Mouse (Mus musculus): ENCODE measurements around the gene Flcn. TPM values are rescaled to one million over a fixed set of nuclear protein-coding genes. Genes with fewer than 3 reads are reported as not detected.
A peak's percentile ranks its signal among the peaks of the same experiment; 100 is the strongest.
"Not testable (repeated sequence)": the region's sequence is repeated elsewhere in the genome, so short reads cannot be mapped to it uniquely, and the experiment has no call there.

Flcn gene
- 41.8 TPM in 2 replicates for polyA plus RNA-seq (2015; fragmentation: Nextera tagmentation; extraction: Ambion mirVana)

DNA sequence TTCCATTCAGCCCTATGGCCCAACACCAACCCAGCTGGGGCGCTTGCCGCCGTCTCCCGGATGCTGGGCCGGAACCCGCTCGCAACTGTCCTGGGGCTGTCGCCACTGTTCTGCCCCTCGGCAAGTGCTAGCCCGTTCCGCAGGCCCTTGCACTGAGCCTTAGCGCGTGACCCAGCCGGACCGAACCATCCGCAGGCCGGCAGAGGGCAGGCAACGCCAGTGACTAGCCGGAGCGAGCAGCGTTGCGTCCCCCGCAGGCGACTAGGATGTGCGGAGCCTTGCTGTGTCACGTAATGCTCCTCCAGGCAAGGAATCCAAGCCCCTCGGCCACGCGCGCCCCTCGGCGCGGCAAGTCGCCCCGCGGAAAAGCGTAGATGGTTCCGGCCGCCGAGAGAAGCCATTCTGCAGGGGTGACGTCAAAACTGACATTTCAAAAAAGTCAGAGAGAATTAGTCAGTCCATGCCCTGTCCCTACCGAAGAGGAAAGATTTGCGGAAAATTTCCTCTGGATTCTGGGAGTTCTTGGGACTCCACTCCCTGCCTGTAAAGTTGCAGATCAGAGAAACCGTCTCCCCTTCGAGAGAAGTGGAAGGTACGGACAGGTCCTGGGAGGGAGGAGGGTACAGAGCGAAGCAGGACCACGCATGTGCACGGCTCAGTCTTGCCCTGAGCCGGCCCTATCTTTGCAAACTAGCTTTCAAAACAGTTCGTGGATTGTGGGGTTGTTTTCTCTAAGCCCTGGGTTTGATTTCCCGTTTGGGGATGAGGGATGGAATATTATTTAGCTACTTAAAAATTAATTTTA, at the start of gene Flcn:
TSS of gene Flcn (minus strand) at position 347 of the 805 bp plus-strand sequence.
- under 1% methylated on average over 52 of the region's 52 CpGs for WGBS
- peak within 1 kb of the TSS; percentile 69 for H3K9ac ChIP-seq (replicated peaks)

DNA sequence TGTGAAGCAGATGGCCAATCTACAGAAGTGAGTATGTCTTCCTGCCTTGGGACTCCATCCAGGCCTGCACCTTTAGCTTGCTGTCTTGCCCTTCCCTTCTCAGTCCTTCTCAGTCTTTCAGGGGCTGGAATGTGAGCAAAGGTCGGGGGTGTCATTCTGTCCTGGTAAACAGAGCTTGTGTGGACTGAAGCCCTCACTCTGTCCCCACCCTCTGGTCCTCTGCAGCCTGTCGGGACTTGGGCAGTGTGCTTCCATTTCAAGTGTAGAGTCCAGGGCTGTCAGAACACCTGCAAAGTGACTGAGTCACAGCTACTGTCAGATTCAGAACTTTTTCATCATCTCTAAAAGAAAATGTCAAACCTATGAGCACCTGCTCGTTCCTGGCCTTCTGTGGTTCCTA, 43.0 kb upstream of the Flcn start:
- H3K36me3 ChIP-seq, result peaks cover 6% of the 10 kb centered on the region
- H3K4me2 ChIP-seq, result no peak overlapping the region
- no peak overlapping the region for H3K9ac ChIP-seq (replicated peaks)
- no peaks in the 10 kb centered on the region for H3K9me3 ChIP-seq (replicated peaks)
- no peak overlapping the region for H3K4me3 ChIP-seq (replicated peaks)
- H3K4me1 ChIP-seq, result peaks cover 17% of the 10 kb centered on the region
- WGBS, result 82% methylated on average over 3 of the region's 3 CpGs
- H3K27me3 ChIP-seq (replicated peaks), result no peaks in the 10 kb centered on the region
- no peak for ATAC-seq (ENCODE audit: low FRiP score)
- no peak overlapping the region for H3K27ac ChIP-seq (replicated peaks)

More for the DNA sequence above, at the start of gene Flcn:
- Histone ChIP-seq H3K4me2 (peak within 1 kb of the TSS; percentile 83), H3K27me3 (replicated peaks) (no peaks in the 10 kb centered on the region), H3K27ac (replicated peaks) (peak within 1 kb of the TSS; percentile 100), H3K9me3 (replicated peaks) (no peaks in the 10 kb centered on the region), H3K4me1 (peaks cover 34% of the 10 kb centered on the region), H3K36me3 (peaks cover 29% of the 10 kb centered on the region), H3K4me3 (replicated peaks) (peak within 1 kb of the TSS; percentile 61)
- ATAC-seq (ENCODE audit: low FRiP score), result peak; percentile 98

DNA sequence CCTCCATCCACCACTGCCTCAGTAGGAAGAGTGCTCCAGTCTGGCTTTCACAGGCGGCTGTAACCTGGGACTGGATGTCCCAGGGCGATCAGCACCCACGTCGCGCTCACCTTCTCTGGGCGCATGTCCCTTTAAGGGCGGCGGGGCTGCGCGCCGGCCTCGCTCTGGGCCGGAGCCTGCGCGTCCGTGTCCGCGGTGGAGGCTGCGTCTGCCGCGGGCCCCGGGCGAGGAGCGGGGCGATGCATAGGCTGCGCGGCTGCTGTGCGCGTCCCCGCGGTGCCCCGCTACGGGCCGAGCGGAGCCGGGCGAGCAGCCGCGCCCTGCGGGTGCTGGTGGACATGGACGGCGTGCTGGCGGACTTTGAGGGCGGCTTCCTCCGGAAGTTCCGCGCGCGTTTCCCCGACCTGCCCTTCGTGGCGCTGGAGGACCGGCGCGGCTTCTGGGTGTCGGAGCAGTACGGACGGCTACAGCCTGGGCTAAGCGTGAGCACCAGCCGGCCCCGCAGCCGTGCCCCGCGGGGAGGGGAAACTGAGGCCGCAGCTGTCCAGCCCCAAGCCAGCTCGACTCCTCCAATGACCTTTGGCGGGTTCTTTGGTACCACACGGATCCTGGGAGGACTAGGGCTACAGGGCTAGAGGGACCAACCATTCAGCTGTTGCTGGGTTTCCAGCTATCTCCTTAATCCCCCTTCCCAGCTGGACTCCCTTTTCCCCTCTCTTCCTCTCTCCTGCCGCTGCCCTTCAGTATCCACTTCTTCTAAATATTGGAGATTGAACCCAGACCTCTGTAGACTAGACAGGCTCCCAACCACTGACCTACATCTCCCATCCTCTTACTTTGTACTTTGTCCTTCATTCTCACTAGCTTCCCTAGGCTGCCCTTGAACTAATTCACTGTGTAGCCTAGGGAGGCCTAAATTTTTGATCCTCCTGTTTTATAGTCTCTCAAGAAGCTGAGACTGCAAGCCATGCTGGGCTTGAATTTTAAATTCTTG, 38.4 kb upstream of the Flcn start:
- no peaks in the 10 kb centered on the region for H3K36me3 ChIP-seq
- H3K27me3 ChIP-seq (replicated peaks), result no peaks in the 10 kb centered on the region
- H3K4me3 ChIP-seq (replicated peaks), result peak overlapping the region; percentile 80
- WGBS, result under 1% methylated on average over 66 of the region's 69 CpGs
- peaks cover 21% of the 10 kb centered on the region for H3K4me1 ChIP-seq
- peak overlapping the region; percentile 93 for H3K27ac ChIP-seq (replicated peaks)
- peak overlapping the region; percentile 82 for H3K4me2 ChIP-seq
- H3K9me3 ChIP-seq (replicated peaks), result no peaks in the 10 kb centered on the region
- ATAC-seq (ENCODE audit: low FRiP score), result peak; percentile 92
- peak overlapping the region; percentile 85 for H3K9ac ChIP-seq (replicated peaks)

- ATAC-seq (ENCODE audit: low FRiP score), result no peak
- Histone ChIP-seq H3K4me1 (peaks cover 21% of the 10 kb centered on the region), H3K27ac (replicated peaks) (no peak overlapping the region), H3K4me2 (peak overlapping the region; percentile 82), H3K9ac (replicated peaks) (no peak overlapping the region), H3K36me3 (no peaks in the 10 kb centered on the region), H3K9me3 (replicated peaks) (no peaks in the 10 kb centered on the region), H3K4me3 (replicated peaks) (no peak overlapping the region; the same call in 1 of the 2 replicates), H3K27me3 (replicated peaks) (no peaks in the 10 kb centered on the region)
- 12% methylated on average over 2 of the region's 2 CpGs for WGBS
These were observed 37.3 kb upstream of the Flcn start for GRCm38 (mm10) chr11:59847131-59847530.

- 98% methylated on average over 11 of the region's 11 CpGs for WGBS
- Histone ChIP-seq H3K4me1 (peaks cover 21% of the 10 kb centered on the region), H3K27me3 (replicated peaks) (no peaks in the 10 kb centered on the region), H3K4me3 (replicated peaks) (no peak overlapping the region), H3K9me3 (replicated peaks) (no peaks in the 10 kb centered on the region), H3K4me2 (no peak overlapping the region), H3K9ac (replicated peaks) (no peak overlapping the region), H3K27ac (replicated peaks) (no peak overlapping the region), H3K36me3 (no peaks in the 10 kb centered on the region)
- ATAC-seq (ENCODE audit: low FRiP score), result no peak
These were observed 36.5 kb upstream of the Flcn start for GRCm38 (mm10) chr11:59846311-59846710.

DNA sequence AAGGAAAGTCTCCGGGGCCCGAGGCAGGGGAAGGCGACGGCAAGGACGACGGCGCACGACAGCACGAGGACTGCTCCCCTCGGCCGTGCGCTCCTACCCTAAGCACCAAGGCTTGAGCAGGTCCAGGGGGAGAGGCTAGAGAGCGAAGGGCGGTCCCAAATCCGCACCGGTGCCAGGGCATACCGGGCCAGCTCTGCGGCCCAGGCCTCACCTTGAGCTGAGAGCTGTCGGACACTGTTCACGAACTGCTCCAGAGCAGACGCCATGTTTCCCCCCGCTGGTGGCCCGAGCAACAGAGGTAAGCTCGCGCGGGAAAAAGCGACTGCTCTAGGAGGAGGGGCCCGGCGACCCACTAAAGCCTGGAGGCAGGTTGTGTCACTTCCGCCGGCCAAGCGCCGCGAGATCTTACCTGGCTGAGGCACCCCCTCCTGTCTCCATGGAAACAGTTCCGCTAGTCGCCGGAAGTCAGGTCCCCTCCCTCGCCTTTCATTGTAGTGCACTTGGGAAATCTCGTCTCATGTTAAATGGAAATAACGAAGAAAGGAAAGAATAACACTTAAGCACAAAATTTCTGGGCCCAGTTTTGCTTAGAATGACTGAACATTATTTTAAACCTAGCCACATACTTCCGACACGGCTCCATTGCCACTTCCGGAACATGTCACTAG, 29.8 kb upstream of the Flcn start, which contains the start of gene Cops3:
TSS of gene Cops3 (minus strand) at position 380 of the 668 bp plus-strand sequence.
- peak within 1 kb of the TSS; percentile 80 for H3K9ac ChIP-seq (replicated peaks)
- ATAC-seq (ENCODE audit: low FRiP score), result peak; percentile 97
- 1% methylated on average over 41 of the region's 43 CpGs for WGBS

GRCm38 (mm10) chr11:59839008-59839458, 29.2 kb upstream of the Flcn start, which contains the start of gene Nt5m:
Nt5m (plus strand) TSS chr11:59839447.
- peak within 1 kb of the TSS; percentile 97 for H3K27ac ChIP-seq (replicated peaks)
- peaks cover 31% of the 10 kb centered on the region for H3K4me1 ChIP-seq
- WGBS, result 0% methylated on average over 24 of the region's 24 CpGs
- ATAC-seq (ENCODE audit: low FRiP score), result peak; percentile 98
- no peaks in the 10 kb centered on the region for H3K27me3 ChIP-seq (replicated peaks)
- peaks cover 21% of the 10 kb centered on the region for H3K36me3 ChIP-seq
- no peaks in the 10 kb centered on the region for H3K9me3 ChIP-seq (replicated peaks)
- peak within 1 kb of the TSS; percentile 66 for H3K4me3 ChIP-seq (replicated peaks)
- peak within 1 kb of the TSS; percentile 62 for H3K4me2 ChIP-seq
- peak within 1 kb of the TSS; percentile 80 for H3K9ac ChIP-seq (replicated peaks)

More for the DNA sequence above, 29.8 kb upstream of the Flcn start, which contains the start of gene Cops3:
- no peaks in the 10 kb centered on the region for H3K9me3 ChIP-seq (replicated peaks)
- H3K4me3 ChIP-seq (replicated peaks), result peak within 1 kb of the TSS; percentile 66
- H3K4me1 ChIP-seq, result peaks cover 31% of the 10 kb centered on the region
- peak within 1 kb of the TSS; percentile 97 for H3K27ac ChIP-seq (replicated peaks)
- H3K27me3 ChIP-seq (replicated peaks), result no peaks in the 10 kb centered on the region
- H3K36me3 ChIP-seq, result peaks cover 16% of the 10 kb centered on the region
- peak within 1 kb of the TSS; percentile 62 for H3K4me2 ChIP-seq

DNA sequence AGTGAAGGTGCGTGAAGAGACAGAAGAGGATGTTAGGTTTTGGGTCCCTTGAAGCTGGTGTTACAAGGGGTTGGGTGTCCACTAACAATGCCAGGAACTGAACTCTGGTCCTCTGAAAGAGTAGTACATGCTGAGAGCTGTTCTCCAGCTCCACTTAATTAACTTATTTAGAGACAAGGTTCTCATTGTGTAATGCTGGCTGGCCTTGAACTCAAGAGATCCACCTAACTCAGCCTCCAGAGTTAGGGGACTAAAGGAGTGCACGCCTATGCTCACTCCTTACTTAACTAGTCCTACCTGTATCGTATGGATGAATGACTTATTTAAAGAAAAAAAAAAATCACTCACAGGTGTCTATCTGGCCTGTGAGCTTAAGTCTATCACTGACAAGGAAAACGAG, 28.6 kb upstream of the Flcn start:
- H3K9ac ChIP-seq (replicated peaks), result peak overlapping the region; percentile 80; the same call in 1 of the 2 replicates
- H3K36me3 ChIP-seq, result peaks cover 24% of the 10 kb centered on the region
- 63% methylated on average over 4 of the region's 4 CpGs for WGBS
- H3K9me3 ChIP-seq (replicated peaks), result no peaks in the 10 kb centered on the region
- peak overlapping the region; percentile 62 for H3K4me2 ChIP-seq
- peaks cover 31% of the 10 kb centered on the region for H3K4me1 ChIP-seq
- peak overlapping the region; percentile 66 for H3K4me3 ChIP-seq (replicated peaks)
- ATAC-seq (ENCODE audit: low FRiP score), result no peak
- H3K27ac ChIP-seq (replicated peaks), result peak overlapping the region; percentile 97; the same call in 1 of the 2 replicates
- H3K27me3 ChIP-seq (replicated peaks), result no peaks in the 10 kb centered on the region

GRCm38 (mm10) chr11:59837789-59838188, 28.0 kb upstream of the Flcn start:
- Histone ChIP-seq H3K4me2 (peak overlapping the region; percentile 62), H3K36me3 (peaks cover 28% of the 10 kb centered on the region), H3K9ac (replicated peaks) (0 out of 2 replicates have a peak overlapping the region, but pooled peaks have one; percentile 80), H3K4me1 (peaks cover 31% of the 10 kb centered on the region)
- H3K27me3 ChIP-seq (replicated peaks); ATAC-seq (ENCODE audit: low FRiP score); H3K27ac ChIP-seq (replicated peaks); H3K4me3 ChIP-seq (replicated peaks); H3K9me3 ChIP-seq (replicated peaks): not testable (repeated sequence)
- WGBS, result no CpG with 5 or more reads among the region's 1 CpGs

GRCm38 (mm10) chr11:59821625-59822024, 11.8 kb upstream of the Flcn start:
- no peak overlapping the region for H3K9ac ChIP-seq (replicated peaks)
- no peaks in the 10 kb centered on the region for H3K9me3 ChIP-seq (replicated peaks)
- H3K4me2 ChIP-seq, result no peak overlapping the region
- no peaks in the 10 kb centered on the region for H3K27me3 ChIP-seq (replicated peaks)
- H3K36me3 ChIP-seq, result peaks cover 90% of the 10 kb centered on the region
- no peaks in the 10 kb centered on the region for H3K4me1 ChIP-seq
- no peak overlapping the region for H3K27ac ChIP-seq (replicated peaks)
- ATAC-seq (ENCODE audit: low FRiP score), result no peak
- 90% methylated on average over 3 of the region's 3 CpGs for WGBS
- no peak overlapping the region for H3K4me3 ChIP-seq (replicated peaks)

- 98% methylated on average over 3 of the region's 3 CpGs for WGBS
- H3K36me3 ChIP-seq, result peaks cover 70% of the 10 kb centered on the region
- no peak for ATAC-seq (ENCODE audit: low FRiP score)
These were observed 8.1 kb upstream of the Flcn start for GRCm38 (mm10) chr11:59817916-59818315.

More at GRCm38 (mm10) chr11:59817916-59818315, 8.1 kb upstream of the Flcn start:
- Histone ChIP-seq H3K4me1 (no peaks in the 10 kb centered on the region), H3K9me3 (replicated peaks) (no peaks in the 10 kb centered on the region), H3K4me2 (no peak overlapping the region), H3K27me3 (replicated peaks) (no peaks in the 10 kb centered on the region), H3K4me3 (replicated peaks) (no peak overlapping the region), H3K27ac (replicated peaks) (no peak overlapping the region), H3K9ac (replicated peaks) (no peak overlapping the region)

Measured in neural tube, embryonic 15.5 days (tissue).